Mouse (Mus musculus): ENCODE data around the gene Abi1.
A peak's percentile ranks its signal among the peaks of the same experiment; 100 is the strongest.
"Not testable (repeated sequence)": the region's sequence is repeated elsewhere in the genome, so short reads cannot be mapped to it uniquely, and the experiment has no call there.

Gene Abi1

GRCm38 (mm10) chr2:23040001-23040646 is at the start of gene Abi1:
Gene Abi1, minus strand, starts transcription at chr2:23040241.
- DNase-seq (ENCODE audit: low spot score in 2 of 2): peak; percentile 95

GRCm38 (mm10) chr2:23084540-23084939 is 44.5 kb upstream of the Abi1 start:
- DNase-seq (ENCODE audit: low spot score in 2 of 2): no peak

- no peak for DNase-seq (ENCODE audit: low spot score in 2 of 2)
These were observed 38.5 kb upstream of the Abi1 start for GRCm38 (mm10) chr2:23078588-23078987.

- DNase-seq (ENCODE audit: low spot score in 2 of 2): no peak
These were observed 37.7 kb upstream of the Abi1 start for GRCm38 (mm10) chr2:23077693-23078092.

- no peak for DNase-seq (ENCODE audit: low spot score in 2 of 2)
These were observed 36.7 kb upstream of the Abi1 start for GRCm38 (mm10) chr2:23076783-23077182.

GRCm38 (mm10) chr2:23075846-23076245 is 35.8 kb upstream of the Abi1 start:
- no peak for DNase-seq (ENCODE audit: low spot score in 2 of 2)

- no peak for DNase-seq (ENCODE audit: low spot score in 2 of 2)
These were observed 31.4 kb upstream of the Abi1 start for GRCm38 (mm10) chr2:23071406-23071805.

GRCm38 (mm10) chr2:23070491-23070890 is 30.4 kb upstream of the Abi1 start:
- no peak for DNase-seq (ENCODE audit: low spot score in 2 of 2)

GRCm38 (mm10) chr2:23068894-23069744 is 29.1 kb upstream of the Abi1 start:
- DNase-seq (ENCODE audit: low spot score in 2 of 2): peak; percentile 93

- no peak for DNase-seq (ENCODE audit: low spot score in 2 of 2)
These were observed 28.3 kb upstream of the Abi1 start for GRCm38 (mm10) chr2:23068370-23068737.

GRCm38 (mm10) chr2:23067552-23068369 is 27.7 kb upstream of the Abi1 start, which contains the start of gene Acbd5:
Gene Acbd5, plus strand, starts transcription at chr2:23068167.
- DNase-seq (ENCODE audit: low spot score in 2 of 2): peak; percentile 96

- DNase-seq (ENCODE audit: low spot score in 2 of 2): peak; percentile 32 to 47
These were observed 12.5 kb upstream of the Abi1 start for GRCm38 (mm10) chr2:23052523-23052922.

- DNase-seq (ENCODE audit: low spot score in 2 of 2): no peak
These were observed 11.8 kb upstream of the Abi1 start for GRCm38 (mm10) chr2:23051890-23052289.

GRCm38 (mm10) chr2:23048006-23048405 is 8.0 kb upstream of the Abi1 start:
- no peak for DNase-seq (ENCODE audit: low spot score in 2 of 2)

- no peak for DNase-seq (ENCODE audit: low spot score in 2 of 2)
These were observed 5.7 kb upstream of the Abi1 start for GRCm38 (mm10) chr2:23045703-23046102.

GRCm38 (mm10) chr2:23042189-23042588 is 2.1 kb upstream of the Abi1 start:
- no peak for DNase-seq (ENCODE audit: low spot score in 2 of 2)

GRCm38 (mm10) chr2:23041457-23041856 is 1.4 kb upstream of the Abi1 start:
- DNase-seq (ENCODE audit: low spot score in 2 of 2): no peak

- not testable (repeated sequence) for DNase-seq (ENCODE audit: low spot score in 2 of 2)
These were observed 649 bp upstream of the Abi1 start for GRCm38 (mm10) chr2:23040690-23041089.

GRCm38 (mm10) chr2:23039082-23040000 is 700 bp downstream of the Abi1 start:
- peak; percentile 42 to 61 for DNase-seq (ENCODE audit: low spot score in 2 of 2)

- DNase-seq (ENCODE audit: low spot score in 2 of 2): no peak
These were observed 4.6 kb downstream of the Abi1 start for GRCm38 (mm10) chr2:23035467-23035866.

Measured in heart, adult 9 months (tissue).